Mouse (Mus musculus): Measurements from ENCODE around the gene Hoxd1. TPM values are rescaled to one million over a fixed set of nuclear protein-coding genes. Genes with fewer than 3 reads are reported as not detected.
A peak's percentile ranks its signal among the peaks of the same experiment; 100 is the strongest.

Hoxd1 gene
- 0.22 and 0.49 TPM in 2 replicates for polyA plus RNA-seq (2016; fragmentation: Nextera tagmentation; extraction: Ambion mirVana)

- H3K4me1 ChIP-seq, result peaks cover 26% of the 10 kb centered on the region
- no peaks in the 10 kb centered on the region for H3K36me3 ChIP-seq
- DNase-seq (ENCODE audit: low spot score), result no peak
- H3K9me3 ChIP-seq, result no peaks in the 10 kb centered on the region
- H3K27me3 ChIP-seq (ENCODE audit: insufficient read depth, poor library complexity, severe bottlenecking), result peaks cover 86% of the 10 kb centered on the region
- H3K27ac ChIP-seq, result 0 out of 2 replicates have a peak within 1 kb of the TSS, but pooled peaks have one; percentile 8
- under 1% methylated on average over 59 of the region's 61 CpGs for WGBS
- peak within 1 kb of the TSS; percentile 65 for H3K4me3 ChIP-seq
These were observed at the start of gene Hoxd1 for GRCm38 (mm10) chr2:74762522-74763244. TSS of gene Hoxd1 (plus strand) at chr2:74762980.

- WGBS, result 7% methylated on average over 19 of the region's 19 CpGs
These were observed 49.3 kb upstream of the Hoxd1 start for GRCm38 (mm10) chr2:74713239-74714150.

GRCm38 (mm10) chr2:74714156-74714789, 48.5 kb upstream of the Hoxd1 start:
- H3K27me3 ChIP-seq (ENCODE audit: insufficient read depth, poor library complexity, severe bottlenecking), result peaks cover 100% of the 10 kb centered on the region
- no peak overlapping the region for H3K4me3 ChIP-seq
- H3K27ac ChIP-seq, result no peak overlapping the region
- peaks cover 13% of the 10 kb centered on the region for H3K4me1 ChIP-seq
- 4% methylated on average over 18 of the region's 18 CpGs for WGBS
- no peaks in the 10 kb centered on the region for H3K36me3 ChIP-seq
- no peaks in the 10 kb centered on the region for H3K9me3 ChIP-seq
- no peak for DNase-seq (ENCODE audit: low spot score)

More at GRCm38 (mm10) chr2:74713239-74714150, 49.3 kb upstream of the Hoxd1 start:
- Histone ChIP-seq H3K27ac (no peak overlapping the region), H3K9me3 (no peaks in the 10 kb centered on the region), H3K36me3 (no peaks in the 10 kb centered on the region), H3K4me3 (no peak overlapping the region), H3K27me3 (ENCODE audit: insufficient read depth, poor library complexity, severe bottlenecking) (peaks cover 100% of the 10 kb centered on the region), H3K4me1 (peaks cover 13% of the 10 kb centered on the region)
- no peak for DNase-seq (ENCODE audit: low spot score)

GRCm38 (mm10) chr2:74714881-74715280, 47.9 kb upstream of the Hoxd1 start:
- Histone ChIP-seq H3K9me3 (no peaks in the 10 kb centered on the region), H3K27ac (no peak overlapping the region), H3K27me3 (ENCODE audit: insufficient read depth, poor library complexity, severe bottlenecking) (peaks cover 100% of the 10 kb centered on the region), H3K36me3 (no peaks in the 10 kb centered on the region), H3K4me3 (no peak overlapping the region), H3K4me1 (peaks cover 13% of the 10 kb centered on the region)
- under 1% methylated on average over 14 of the region's 14 CpGs for WGBS
- no peak for DNase-seq (ENCODE audit: low spot score)

GRCm38 (mm10) chr2:74715504-74716241, 47.1 kb upstream of the Hoxd1 start:
- Histone ChIP-seq H3K4me3 (peak overlapping the region; percentile 44), H3K27me3 (ENCODE audit: insufficient read depth, poor library complexity, severe bottlenecking) (peaks cover 100% of the 10 kb centered on the region)

GRCm38 (mm10) chr2:74720384-74720783, 42.4 kb upstream of the Hoxd1 start:
- no peaks in the 10 kb centered on the region for H3K36me3 ChIP-seq
- H3K9me3 ChIP-seq, result no peaks in the 10 kb centered on the region
- peaks cover 100% of the 10 kb centered on the region for H3K27me3 ChIP-seq (ENCODE audit: insufficient read depth, poor library complexity, severe bottlenecking)
- no peak overlapping the region for H3K4me3 ChIP-seq
- DNase-seq (ENCODE audit: low spot score), result no peak
- WGBS, result 8% methylated on average over 2 of the region's 2 CpGs
- H3K27ac ChIP-seq, result no peak overlapping the region
- peaks cover 6% of the 10 kb centered on the region; the same call in 1 of the 2 replicates for H3K4me1 ChIP-seq

More at GRCm38 (mm10) chr2:74715504-74716241, 47.1 kb upstream of the Hoxd1 start:
- Histone ChIP-seq H3K27ac (no peak overlapping the region), H3K9me3 (no peaks in the 10 kb centered on the region), H3K36me3 (no peaks in the 10 kb centered on the region), H3K4me1 (peaks cover 13% of the 10 kb centered on the region)
- WGBS, result 2% methylated on average over 26 of the region's 26 CpGs
- peak; percentile 91 for DNase-seq (ENCODE audit: low spot score)

GRCm38 (mm10) chr2:74720955-74721491, 41.8 kb upstream of the Hoxd1 start:
- Histone ChIP-seq H3K9me3 (no peaks in the 10 kb centered on the region), H3K27me3 (ENCODE audit: insufficient read depth, poor library complexity, severe bottlenecking) (peaks cover 100% of the 10 kb centered on the region), H3K4me3 (no peak overlapping the region), H3K27ac (no peak overlapping the region), H3K36me3 (no peaks in the 10 kb centered on the region), H3K4me1 (peaks cover 4% of the 10 kb centered on the region; the same call in 1 of the 2 replicates)
- no peak for DNase-seq (ENCODE audit: low spot score)
- 8% methylated on average over 5 of the region's 5 CpGs for WGBS

- Histone ChIP-seq H3K36me3 (no peaks in the 10 kb centered on the region), H3K4me1 (peaks cover 4% of the 10 kb centered on the region; the same call in 1 of the 2 replicates), H3K9me3 (no peaks in the 10 kb centered on the region), H3K4me3 (no peak overlapping the region), H3K27me3 (ENCODE audit: insufficient read depth, poor library complexity, severe bottlenecking) (peaks cover 100% of the 10 kb centered on the region), H3K27ac (no peak overlapping the region)
- DNase-seq (ENCODE audit: low spot score), result no peak
- 7% methylated on average over 6 of the region's 6 CpGs for WGBS
These were observed 40.9 kb upstream of the Hoxd1 start for GRCm38 (mm10) chr2:74721882-74722281.

GRCm38 (mm10) chr2:74722949-74723348, 39.8 kb upstream of the Hoxd1 start:
- Histone ChIP-seq H3K36me3 (no peaks in the 10 kb centered on the region), H3K4me3 (no peak overlapping the region), H3K9me3 (no peaks in the 10 kb centered on the region), H3K27ac (no peak overlapping the region), H3K27me3 (ENCODE audit: insufficient read depth, poor library complexity, severe bottlenecking) (peaks cover 100% of the 10 kb centered on the region), H3K4me1 (peaks cover 12% of the 10 kb centered on the region)
- 5% methylated on average over 8 of the region's 8 CpGs for WGBS
- no peak for DNase-seq (ENCODE audit: low spot score)

GRCm38 (mm10) chr2:74724244-74725015, 38.4 kb upstream of the Hoxd1 start:
- Histone ChIP-seq H3K4me3 (no peak overlapping the region), H3K4me1 (peaks cover 14% of the 10 kb centered on the region), H3K27ac (no peak overlapping the region), H3K27me3 (ENCODE audit: insufficient read depth, poor library complexity, severe bottlenecking) (peaks cover 100% of the 10 kb centered on the region), H3K36me3 (no peaks in the 10 kb centered on the region), H3K9me3 (no peaks in the 10 kb centered on the region)
- WGBS, result 11% methylated on average over 7 of the region's 7 CpGs
- DNase-seq (ENCODE audit: low spot score), result no peak

GRCm38 (mm10) chr2:74725171-74725570, 37.6 kb upstream of the Hoxd1 start:
- no peaks in the 10 kb centered on the region for H3K36me3 ChIP-seq
- 2% methylated on average over 17 of the region's 17 CpGs for WGBS
- no peak overlapping the region for H3K4me3 ChIP-seq
- no peak for DNase-seq (ENCODE audit: low spot score)
- peaks cover 14% of the 10 kb centered on the region for H3K4me1 ChIP-seq
- H3K27me3 ChIP-seq (ENCODE audit: insufficient read depth, poor library complexity, severe bottlenecking), result peaks cover 100% of the 10 kb centered on the region
- H3K9me3 ChIP-seq, result no peaks in the 10 kb centered on the region
- H3K27ac ChIP-seq, result no peak overlapping the region

All from heart, embryonic 10.5 days (tissue).